Mouse (Mus musculus): Measurements from ENCODE around the gene Rap1a.

Gene Rap1a

GRCm38 (mm10) chr3:105801191-105802166 is at the start of gene Rap1a:
Gene Rap1a (minus strand): TSS chr3:105801336.
- DNase-seq (ENCODE audit: low spot score), result peak; percentile 72

DNA sequence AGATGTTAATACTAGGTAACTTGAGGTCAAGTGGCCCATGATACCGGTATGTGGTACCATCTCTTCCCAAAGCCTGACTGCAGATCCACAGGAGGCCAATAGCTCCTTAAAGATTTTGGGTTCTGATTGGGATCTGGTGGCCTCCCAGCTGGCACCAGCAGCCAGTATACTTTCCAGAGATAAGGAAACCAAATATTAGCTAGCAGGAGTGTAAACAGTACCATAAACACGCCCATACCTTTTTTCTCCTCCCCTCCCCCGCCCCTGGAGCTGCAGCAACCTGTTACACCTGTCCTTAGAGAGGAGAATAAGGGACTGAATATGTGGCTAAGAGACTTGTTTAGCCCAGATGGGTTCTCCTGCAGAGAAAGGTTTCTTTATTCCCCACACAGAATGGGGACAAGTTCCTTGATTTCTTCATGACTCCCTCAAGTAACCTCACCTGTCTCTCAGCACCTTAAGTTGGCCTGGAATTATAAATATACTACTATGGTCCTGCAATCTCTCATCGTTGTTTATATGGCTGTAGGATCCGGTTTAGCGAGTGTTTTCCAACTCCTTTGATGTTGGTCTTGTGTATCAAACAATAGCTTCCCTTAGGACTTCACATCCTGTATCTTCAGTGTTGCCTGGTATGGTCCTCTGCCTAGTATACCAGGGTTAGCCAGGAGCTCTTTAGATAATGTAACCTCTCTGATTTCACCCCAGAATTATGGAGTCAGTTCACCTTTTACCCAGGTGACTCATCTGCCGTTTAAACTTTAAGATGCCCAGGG is 45.3 kb upstream of the Rap1a start:
- DNase-seq (ENCODE audit: low spot score), result peak; percentile 36

GRCm38 (mm10) chr3:105839836-105840235 is 38.7 kb upstream of the Rap1a start:
- no peak for DNase-seq (ENCODE audit: low spot score)

GRCm38 (mm10) chr3:105838655-105839054 is 37.5 kb upstream of the Rap1a start:
- no peak for DNase-seq (ENCODE audit: low spot score)

GRCm38 (mm10) chr3:105836883-105837282 is 35.7 kb upstream of the Rap1a start:
- no peak for DNase-seq (ENCODE audit: low spot score)

DNA sequence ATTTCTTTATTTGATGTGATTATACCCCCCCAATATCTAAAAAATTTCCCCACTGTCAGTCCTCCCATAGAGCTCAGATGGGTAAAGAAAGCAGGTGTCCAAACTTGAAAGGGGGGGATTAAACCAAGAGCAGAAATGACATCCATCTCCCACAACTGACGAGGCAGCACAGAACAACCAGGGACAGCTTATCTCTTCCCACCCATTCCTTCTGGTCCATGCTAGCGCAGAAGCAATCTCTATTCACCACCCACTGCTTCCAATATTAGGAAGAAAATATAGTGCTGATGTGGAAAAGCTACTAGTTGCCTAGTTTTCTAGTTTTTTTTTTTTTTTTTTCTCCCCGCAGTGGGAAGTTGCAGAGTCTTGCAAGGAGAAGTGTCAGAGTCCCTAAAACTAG is 34.7 kb upstream of the Rap1a start:
- DNase-seq (ENCODE audit: low spot score), result no peak

DNA sequence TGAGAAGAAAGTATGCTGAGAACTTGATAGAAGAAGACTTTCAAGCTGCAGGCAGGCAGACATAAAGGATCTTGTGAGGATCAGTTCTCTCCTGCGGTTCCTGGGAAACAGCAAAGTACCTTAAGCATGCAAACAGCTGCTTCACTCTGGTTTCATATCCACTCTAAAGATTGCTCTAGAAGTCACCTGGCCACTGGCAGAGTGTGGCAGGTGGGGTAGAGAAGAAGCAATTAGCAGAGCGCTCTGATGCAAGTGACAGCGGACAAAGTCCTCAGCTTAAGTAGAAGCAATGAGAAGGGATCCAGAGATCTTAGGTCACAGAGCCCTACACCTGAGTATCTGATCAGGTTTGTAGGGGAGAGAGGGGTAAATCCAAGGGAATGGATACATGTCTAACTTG is 30.4 kb upstream of the Rap1a start:
- no peak for DNase-seq (ENCODE audit: low spot score)

GRCm38 (mm10) chr3:105825501-105826161 is 24.5 kb upstream of the Rap1a start:
- DNase-seq (ENCODE audit: low spot score), result peak; percentile 55

GRCm38 (mm10) chr3:105824704-105825103 is 23.6 kb upstream of the Rap1a start:
- DNase-seq (ENCODE audit: low spot score), result no peak

GRCm38 (mm10) chr3:105824103-105824502 is 23.0 kb upstream of the Rap1a start:
- DNase-seq (ENCODE audit: low spot score), result no peak

GRCm38 (mm10) chr3:105823609-105824008 is 22.5 kb upstream of the Rap1a start:
- DNase-seq (ENCODE audit: low spot score), result no peak

DNA sequence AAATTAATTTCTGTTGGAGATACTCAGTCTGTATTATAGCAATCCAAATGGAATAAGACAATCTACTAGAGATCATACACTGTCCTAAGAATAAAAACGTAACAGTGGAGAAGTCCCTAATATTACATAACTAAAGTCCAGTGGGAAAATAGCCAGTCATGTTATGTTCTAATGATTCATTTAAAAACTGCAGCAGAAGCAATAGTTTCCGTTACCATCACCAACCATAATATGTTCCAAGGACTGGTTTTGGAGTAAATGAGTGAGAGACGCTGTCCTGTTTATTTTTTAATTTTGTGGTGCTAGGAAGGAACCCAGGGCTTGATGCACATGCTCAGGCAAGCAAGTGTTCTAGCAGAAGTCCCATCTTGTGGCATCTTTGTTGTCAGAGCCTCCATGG is 20.4 kb upstream of the Rap1a start:
- DNase-seq (ENCODE audit: low spot score), result no peak

DNA sequence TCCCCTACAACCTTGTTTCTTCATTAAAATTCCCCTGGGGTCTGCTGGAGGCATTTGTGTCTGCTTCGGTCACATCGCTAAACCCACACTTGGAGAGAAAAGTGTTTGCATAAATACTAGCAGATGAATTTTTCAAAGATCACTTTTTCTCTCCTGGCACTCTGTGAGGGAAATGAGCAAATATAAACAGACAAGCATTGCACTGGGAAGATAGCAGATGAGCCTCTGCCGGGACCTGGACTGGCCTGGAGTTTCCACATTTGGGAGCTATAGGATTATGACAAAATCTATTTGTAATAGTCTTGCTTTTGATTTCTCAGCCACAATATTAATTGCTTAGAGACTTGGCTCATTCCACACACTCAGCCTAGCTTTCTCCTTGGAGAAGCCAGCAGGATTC is 19.1 kb upstream of the Rap1a start:
- no peak for DNase-seq (ENCODE audit: low spot score)

DNA sequence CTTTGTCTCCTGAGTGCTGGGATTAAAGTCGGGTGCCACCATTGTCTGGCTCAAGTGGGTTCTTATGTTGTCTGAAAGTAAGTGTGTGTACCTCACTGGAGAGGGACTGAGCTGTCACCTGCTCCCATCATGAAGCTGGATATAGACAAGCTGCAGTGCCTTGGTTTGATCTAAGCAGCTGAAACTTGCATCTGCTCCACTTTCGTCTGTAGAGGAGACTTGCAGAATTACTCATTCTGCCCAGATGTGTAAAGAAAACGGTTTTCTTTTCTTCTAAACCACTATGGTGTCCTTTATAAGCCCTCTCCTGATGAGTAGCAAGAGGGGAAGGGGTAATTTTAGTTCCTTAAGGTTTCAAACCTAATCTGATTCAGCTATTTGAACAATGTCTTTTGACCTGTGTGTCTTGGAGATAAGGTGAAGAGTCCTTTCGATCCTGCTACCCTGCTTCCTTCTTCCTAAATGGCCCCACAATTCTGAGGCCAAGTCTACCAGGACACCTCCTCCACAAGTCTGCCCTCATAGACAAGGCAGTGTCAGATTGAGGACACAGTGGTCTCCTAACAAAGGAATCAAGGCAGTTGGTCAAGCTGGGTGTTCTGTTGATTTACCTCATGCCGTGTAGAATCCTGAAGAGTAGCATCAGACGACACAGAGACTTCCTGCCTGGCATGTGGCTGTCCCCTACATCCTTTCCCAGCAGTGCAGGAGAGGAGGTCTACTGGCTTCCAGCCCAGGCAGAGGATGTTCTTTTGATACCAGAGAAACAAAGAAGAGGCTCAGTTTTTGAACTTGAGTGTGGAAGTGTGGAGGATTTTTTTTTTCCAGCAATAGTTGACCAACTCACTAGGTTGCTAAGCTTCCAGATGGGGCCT is 17.2 kb upstream of the Rap1a start:
- DNase-seq (ENCODE audit: low spot score), result no peak

DNA sequence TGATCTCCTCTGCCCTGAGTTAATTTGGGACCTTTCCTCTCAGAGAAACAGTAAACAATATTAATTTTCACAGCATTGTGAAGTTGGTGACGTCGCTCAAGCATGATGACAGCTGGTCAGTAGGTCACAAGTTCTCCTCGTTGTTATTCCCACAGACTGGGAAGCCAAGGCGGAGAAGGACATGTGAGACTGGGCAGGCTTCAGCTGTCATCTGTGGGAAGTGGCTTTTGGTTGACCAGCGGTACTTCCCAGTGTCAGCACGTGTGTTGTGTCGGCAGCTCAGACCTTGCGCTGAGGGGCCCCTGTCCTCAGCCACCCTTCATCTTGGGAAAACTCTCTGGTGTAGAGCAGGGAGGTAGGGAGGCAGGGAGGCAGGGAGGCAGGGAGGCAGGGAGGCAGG is 15.0 kb upstream of the Rap1a start:
- no peak for DNase-seq (ENCODE audit: low spot score)

DNA sequence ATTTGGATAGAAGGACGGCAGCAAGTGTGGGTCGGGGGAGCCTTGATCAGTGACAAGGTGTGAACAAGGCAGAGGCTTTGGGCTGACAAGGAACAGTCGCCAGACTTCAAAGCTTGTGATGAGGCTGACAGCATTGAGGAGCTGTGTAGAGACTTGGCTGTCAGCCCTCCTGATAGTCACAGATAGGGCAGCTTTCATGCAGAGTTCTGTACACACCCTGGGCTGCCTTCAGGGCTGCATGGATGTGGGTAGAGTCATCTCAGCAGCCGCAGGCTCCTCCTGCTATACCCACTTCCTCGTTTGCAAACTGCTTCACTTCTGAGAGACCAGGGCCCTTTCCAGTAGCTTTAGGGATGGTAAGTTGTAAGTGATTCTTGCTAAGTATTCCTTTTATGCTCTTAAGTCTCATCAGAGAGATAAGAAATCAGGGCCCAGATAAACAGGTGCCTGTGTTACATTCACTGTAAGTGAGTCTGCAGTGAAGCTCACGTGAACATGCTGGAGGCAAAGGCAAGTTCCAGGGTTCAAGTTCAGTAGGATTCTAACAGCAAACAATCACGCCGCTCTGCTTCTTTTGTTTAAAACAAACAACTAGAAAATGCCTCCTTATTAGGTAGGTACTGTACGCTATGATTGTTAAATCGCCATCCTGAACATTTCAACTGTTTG is 14.2 kb upstream of the Rap1a start:
- no peak for DNase-seq (ENCODE audit: low spot score)

DNA sequence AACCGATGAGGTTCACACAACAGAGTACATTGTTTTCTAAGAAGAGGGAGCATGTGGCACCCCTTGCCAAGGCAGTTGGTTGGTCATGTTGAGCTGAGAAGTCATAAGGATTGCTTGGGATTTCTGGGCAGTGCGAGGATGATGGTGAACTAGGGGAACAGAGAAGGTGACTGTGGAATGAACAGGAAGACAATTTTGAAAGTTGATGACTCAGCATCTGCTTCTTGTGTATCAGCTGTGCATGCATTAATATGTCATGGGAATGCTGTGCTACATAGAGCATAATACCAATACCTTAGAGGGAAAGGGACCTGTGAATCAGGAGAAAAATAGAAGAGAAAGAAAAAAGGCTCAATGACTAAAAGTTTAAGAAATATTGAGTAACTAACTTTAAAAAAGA is 10.0 kb upstream of the Rap1a start:
- DNase-seq (ENCODE audit: low spot score), result no peak

GRCm38 (mm10) chr3:105808179-105809037 is 7.3 kb upstream of the Rap1a start:
- DNase-seq (ENCODE audit: low spot score), result peak; percentile 16

- no peak for DNase-seq (ENCODE audit: low spot score)
Observed at GRCm38 (mm10) chr3:105807672-105808071, 6.5 kb upstream of the Rap1a start.

All from urinary bladder, postnatal 14 days (tissue).